Mouse (Mus musculus): ENCODE measurements at regions not wholly inside any gene's neighbourhood (a gene's known extent, or its start where the extent isn't known, plus 50 kb on each side); places are given as distances from the start of the nearest gene placed in this dataset.

DNA sequence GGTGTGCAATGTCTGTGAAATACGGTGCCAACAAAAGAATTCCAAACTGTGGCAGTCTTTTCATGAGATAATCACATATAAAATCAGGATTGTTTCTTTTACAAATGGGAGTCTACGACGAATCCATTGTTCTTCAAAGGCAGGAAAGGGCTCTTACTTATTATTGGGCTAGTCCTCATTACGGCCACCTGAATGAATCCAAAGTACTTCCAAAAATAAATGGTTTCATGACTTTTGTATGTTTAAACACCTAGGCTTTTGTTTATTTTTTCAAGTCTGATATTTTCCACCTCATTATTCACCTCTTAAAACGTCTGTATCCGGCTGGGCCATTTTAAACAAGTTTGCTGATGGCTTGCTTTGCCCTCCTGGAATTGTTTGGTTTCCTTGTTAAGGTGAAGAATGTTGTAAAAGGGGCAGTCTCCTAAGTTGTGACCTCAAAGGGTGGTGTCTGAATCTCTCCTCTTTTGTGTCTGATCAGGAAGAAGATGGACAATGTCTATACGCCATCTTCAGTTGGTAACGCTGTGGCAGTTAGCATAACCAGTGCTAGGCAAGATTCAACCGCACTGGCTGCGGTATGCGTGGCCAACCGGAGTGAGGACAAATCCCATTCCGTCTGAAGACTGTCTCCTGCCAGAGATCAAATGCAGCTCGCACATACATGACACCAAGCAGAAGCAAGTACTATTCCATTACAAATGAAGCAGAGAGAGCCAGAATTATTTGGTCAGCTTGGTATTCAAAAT, 451.5 kb upstream of the Ubash3b start:
- no peak overlapping the region for H3ac ChIP-seq (ENCODE audit: control insufficient read depth, insufficient read length, low read depth)
- no peak overlapping the region for H3K4me3 ChIP-seq (ENCODE audit: insufficient read depth, poor library complexity, severe bottlenecking)
- no peaks in the 10 kb centered on the region for H3K79me2 ChIP-seq (ENCODE audit: control insufficient read depth, insufficient read depth)
- no peaks in the 10 kb centered on the region for H3K79me3 ChIP-seq (ENCODE audit: low read depth)
- no peaks in the 10 kb centered on the region for H3K36me3 ChIP-seq (ENCODE audit: control insufficient read depth, insufficient read depth)
- no peaks in the 10 kb centered on the region for H3K27me3 ChIP-seq (ENCODE audit: control insufficient read depth, insufficient read depth, insufficient read length)
- no peak for TF ChIP-seq MAX (IDR thresholded peaks at IDR 0.05)
- TF ChIP-seq USF1 (IDR thresholded peaks at IDR 0.05; ENCODE audit: low read depth): no peak
- no peak for TF ChIP-seq CEBPB (IDR thresholded peaks at IDR 0.05; ENCODE audit: low read depth)
- no peak for TF ChIP-seq MYOG (IDR thresholded peaks at IDR 0.05; ENCODE audit: control insufficient read depth, extremely low read depth, insufficient read length)
- TF ChIP-seq FOSL1 (IDR thresholded peaks at IDR 0.05; ENCODE audit: insufficient read depth, low read length, poor library complexity, severe bottlenecking): no peak
- no peak for TF ChIP-seq MYOD1 (IDR thresholded peaks at IDR 0.05; ENCODE audit: control insufficient read depth, insufficient read length, low read depth)
- TF ChIP-seq CTCF (IDR thresholded peaks at IDR 0.05; ENCODE audit: control insufficient read depth, insufficient read depth, insufficient read length): no peak

GRCm38 (mm10) chr9:41612452-41612795, 450.9 kb upstream of the Ubash3b start:
- Histone ChIP-seq H3K79me3 (ENCODE audit: low read depth) (no peaks in the 10 kb centered on the region), H3ac (ENCODE audit: control insufficient read depth, insufficient read length, low read depth) (no peak overlapping the region), H3K4me3 (ENCODE audit: insufficient read depth, poor library complexity, severe bottlenecking) (no peak overlapping the region), H3K79me2 (ENCODE audit: control insufficient read depth, insufficient read depth) (no peaks in the 10 kb centered on the region), H3K27me3 (ENCODE audit: control insufficient read depth, insufficient read depth, insufficient read length) (no peaks in the 10 kb centered on the region), H3K36me3 (ENCODE audit: control insufficient read depth, insufficient read depth) (no peaks in the 10 kb centered on the region)
- TF ChIP-seq CTCF (IDR thresholded peaks at IDR 0.05; ENCODE audit: control insufficient read depth, insufficient read depth, insufficient read length): no peak
- no peak for TF ChIP-seq FOSL1 (IDR thresholded peaks at IDR 0.05; ENCODE audit: insufficient read depth, low read length, poor library complexity, severe bottlenecking)
- no peak for TF ChIP-seq MAX (IDR thresholded peaks at IDR 0.05)
- no peak for TF ChIP-seq CEBPB (IDR thresholded peaks at IDR 0.05; ENCODE audit: low read depth)
- TF ChIP-seq MYOG (IDR thresholded peaks at IDR 0.05; ENCODE audit: control insufficient read depth, extremely low read depth, insufficient read length): no peak
- no peak for TF ChIP-seq MYOD1 (IDR thresholded peaks at IDR 0.05; ENCODE audit: control insufficient read depth, insufficient read length, low read depth)
- no peak for TF ChIP-seq USF1 (IDR thresholded peaks at IDR 0.05; ENCODE audit: low read depth)

- H3K36me3 ChIP-seq (ENCODE audit: control insufficient read depth, insufficient read depth): no peaks in the 10 kb centered on the region
- H3K4me3 ChIP-seq (ENCODE audit: insufficient read depth, poor library complexity, severe bottlenecking): no peak overlapping the region
- H3K79me3 ChIP-seq (ENCODE audit: low read depth): no peaks in the 10 kb centered on the region
- H3K79me2 ChIP-seq (ENCODE audit: control insufficient read depth, insufficient read depth): no peaks in the 10 kb centered on the region
- H3ac ChIP-seq (ENCODE audit: control insufficient read depth, insufficient read length, low read depth): no peak overlapping the region
- H3K27me3 ChIP-seq (ENCODE audit: control insufficient read depth, insufficient read depth, insufficient read length): no peaks in the 10 kb centered on the region
- TF ChIP-seq CTCF (IDR thresholded peaks at IDR 0.05; ENCODE audit: control insufficient read depth, insufficient read depth, insufficient read length): no peak
- no peak for TF ChIP-seq CEBPB (IDR thresholded peaks at IDR 0.05; ENCODE audit: low read depth)
- no peak for TF ChIP-seq MYOD1 (IDR thresholded peaks at IDR 0.05; ENCODE audit: control insufficient read depth, insufficient read length, low read depth)
- no peak for TF ChIP-seq FOSL1 (IDR thresholded peaks at IDR 0.05; ENCODE audit: insufficient read depth, low read length, poor library complexity, severe bottlenecking)
- no peak for TF ChIP-seq MAX (IDR thresholded peaks at IDR 0.05)
- TF ChIP-seq MYOG (IDR thresholded peaks at IDR 0.05; ENCODE audit: control insufficient read depth, extremely low read depth, insufficient read length): no peak
- no peak for TF ChIP-seq USF1 (IDR thresholded peaks at IDR 0.05; ENCODE audit: low read depth)
These were observed 450.3 kb upstream of the Ubash3b start for GRCm38 (mm10) chr9:41611534-41612451.

GRCm38 (mm10) chr9:41610347-41610746, 448.9 kb upstream of the Ubash3b start:
- H3ac ChIP-seq (ENCODE audit: control insufficient read depth, insufficient read length, low read depth): no peak overlapping the region
- H3K79me3 ChIP-seq (ENCODE audit: low read depth): no peaks in the 10 kb centered on the region
- no peaks in the 10 kb centered on the region for H3K79me2 ChIP-seq (ENCODE audit: control insufficient read depth, insufficient read depth)
- no peaks in the 10 kb centered on the region for H3K27me3 ChIP-seq (ENCODE audit: control insufficient read depth, insufficient read depth, insufficient read length)
- no peak overlapping the region for H3K4me3 ChIP-seq (ENCODE audit: insufficient read depth, poor library complexity, severe bottlenecking)
- TF ChIP-seq MYOD1 (IDR thresholded peaks at IDR 0.05; ENCODE audit: control insufficient read depth, insufficient read length, low read depth) (no peak), FOSL1 (IDR thresholded peaks at IDR 0.05; ENCODE audit: insufficient read depth, low read length, poor library complexity, severe bottlenecking) (no peak), CEBPB (IDR thresholded peaks at IDR 0.05; ENCODE audit: low read depth) (no peak), MAX (IDR thresholded peaks at IDR 0.05) (no peak), CTCF (IDR thresholded peaks at IDR 0.05; ENCODE audit: control insufficient read depth, insufficient read depth, insufficient read length) (no peak), USF1 (IDR thresholded peaks at IDR 0.05; ENCODE audit: low read depth) (no peak), MYOG (IDR thresholded peaks at IDR 0.05; ENCODE audit: control insufficient read depth, extremely low read depth, insufficient read length) (no peak)
- H3K36me3 ChIP-seq (ENCODE audit: control insufficient read depth, insufficient read depth): no peaks in the 10 kb centered on the region

GRCm38 (mm10) chr9:41606136-41606535, 444.6 kb upstream of the Ubash3b start:
- no peak for TF ChIP-seq FOSL1 (IDR thresholded peaks at IDR 0.05; ENCODE audit: insufficient read depth, low read length, poor library complexity, severe bottlenecking)
- TF ChIP-seq CTCF (IDR thresholded peaks at IDR 0.05; ENCODE audit: control insufficient read depth, insufficient read depth, insufficient read length): no peak
- no peak for TF ChIP-seq MAX (IDR thresholded peaks at IDR 0.05)
- no peak for TF ChIP-seq MYOG (IDR thresholded peaks at IDR 0.05; ENCODE audit: control insufficient read depth, extremely low read depth, insufficient read length)
- no peak for TF ChIP-seq USF1 (IDR thresholded peaks at IDR 0.05; ENCODE audit: low read depth)
- TF ChIP-seq MYOD1 (IDR thresholded peaks at IDR 0.05; ENCODE audit: control insufficient read depth, insufficient read length, low read depth): no peak
- no peak for TF ChIP-seq CEBPB (IDR thresholded peaks at IDR 0.05; ENCODE audit: low read depth)
- Histone ChIP-seq H3K79me2 (ENCODE audit: control insufficient read depth, insufficient read depth) (no peaks in the 10 kb centered on the region), H3K79me3 (ENCODE audit: low read depth) (no peaks in the 10 kb centered on the region), H3K36me3 (ENCODE audit: control insufficient read depth, insufficient read depth) (no peaks in the 10 kb centered on the region), H3ac (ENCODE audit: control insufficient read depth, insufficient read length, low read depth) (no peak overlapping the region), H3K4me3 (ENCODE audit: insufficient read depth, poor library complexity, severe bottlenecking) (no peak overlapping the region), H3K27me3 (ENCODE audit: control insufficient read depth, insufficient read depth, insufficient read length) (no peaks in the 10 kb centered on the region)

All from C2C12 (cell line).